Mouse (Mus musculus) leukemia stem cell, adult 10-12 weeks (primary cell): ENCODE data around the gene Plekha7. TPM values are rescaled to one million over a fixed set of nuclear protein-coding genes. Genes with fewer than 3 reads are reported as not detected.

Experiments
- polyA plus RNA-seq: library from polyadenylated mRNA; stranded (reverse); fragments of >175 nt; gene quantifications from 2 replicates; pipeline ENCODE4 v1.2.3, GENCODE M21; 2012; ENCODE audit warnings: low replicate concordance

Plekha7 gene
- polyA plus RNA-seq: 2.3 and 3.9 TPM in 2 replicates

DNA sequence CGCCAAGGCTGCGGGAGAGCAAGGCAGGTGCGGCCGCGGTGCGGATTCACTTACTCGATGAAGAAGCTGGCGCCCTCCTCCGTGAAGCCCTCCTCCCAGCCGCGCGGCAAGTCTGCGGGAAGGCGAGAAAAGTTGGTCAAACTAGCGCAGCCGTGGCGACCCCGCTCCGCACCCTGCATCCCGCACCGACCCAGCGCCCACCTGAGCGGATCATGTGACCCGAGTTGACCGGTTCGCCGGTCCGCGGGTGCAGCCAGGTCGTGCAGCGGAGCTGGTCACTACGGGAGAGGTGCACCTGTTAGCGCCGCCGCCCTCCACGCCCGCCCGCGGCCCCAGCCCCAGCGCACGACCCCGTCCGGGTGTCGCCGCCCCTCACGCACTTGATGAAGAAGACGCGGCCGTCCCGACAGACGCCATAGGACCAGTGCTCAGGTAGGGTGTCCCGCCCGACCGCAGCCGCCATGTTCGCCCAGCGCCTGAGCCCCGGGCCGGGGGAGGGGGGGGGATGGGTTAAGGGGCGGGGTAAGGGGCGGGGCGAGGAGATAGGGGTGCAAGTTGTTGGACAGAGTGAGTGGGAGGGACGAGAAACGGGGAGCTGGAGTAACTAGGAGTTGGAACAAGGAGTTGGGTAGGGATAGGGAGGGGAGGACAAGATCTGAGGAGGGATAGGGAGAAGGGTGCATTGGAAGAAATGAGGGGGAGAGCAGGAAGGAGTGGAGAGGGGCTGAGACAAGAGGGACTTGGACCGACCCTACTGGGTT is at the start of gene Plekha7:
TSS of gene Plekha7 (minus strand) at position 506 of the 761 bp plus-strand sequence.

DNA sequence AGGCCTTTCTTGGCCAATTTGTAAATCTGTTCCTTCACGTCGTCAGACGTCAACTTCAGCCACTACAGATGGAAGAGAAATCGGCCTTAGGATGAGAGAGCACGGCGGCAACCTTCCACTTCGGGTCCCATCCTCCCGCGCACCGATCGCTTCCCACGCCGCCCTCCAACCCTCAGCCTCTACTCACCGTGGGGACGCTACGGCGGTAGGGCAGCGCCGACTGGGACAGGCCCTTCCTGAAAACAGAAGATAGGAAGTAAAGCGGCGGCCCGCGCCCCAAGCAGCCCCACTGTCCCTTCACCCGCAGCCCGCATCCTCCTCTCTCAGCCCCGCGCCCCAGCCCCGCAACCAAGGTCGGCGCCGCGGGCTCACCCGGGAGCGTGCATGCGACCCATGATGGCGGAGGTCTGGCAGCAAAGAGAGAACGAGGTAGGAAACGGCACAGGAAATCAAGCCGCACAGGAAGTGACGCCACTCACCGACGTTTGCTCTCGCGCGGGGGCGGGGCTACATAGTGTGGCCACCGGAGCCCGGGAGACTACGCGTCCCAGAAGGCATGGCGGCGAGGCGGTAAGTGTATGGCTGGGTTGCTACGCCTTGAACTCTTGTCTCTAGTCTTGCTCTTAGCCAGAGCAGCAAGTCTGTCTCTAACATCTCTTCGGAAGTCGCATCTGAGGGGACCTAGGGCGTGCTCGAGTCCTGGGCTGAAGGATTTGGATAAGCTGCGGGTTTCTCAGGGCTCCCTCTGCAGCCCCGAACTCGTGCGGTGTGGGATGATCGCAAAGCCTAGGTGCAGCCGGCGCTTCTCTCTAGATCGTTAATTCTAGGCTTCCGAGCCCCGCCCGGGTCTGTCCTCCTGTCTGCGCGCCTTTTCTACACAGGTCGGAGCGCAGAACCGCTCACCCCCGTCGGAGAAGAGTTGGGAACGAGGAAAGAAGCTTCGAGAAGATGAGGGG is 25.8 kb upstream of the Plekha7 start, which contains the start of gene Rps13:
TSS of gene Rps13 (minus strand) at position 483 of the 956 bp plus-strand sequence.

DNA sequence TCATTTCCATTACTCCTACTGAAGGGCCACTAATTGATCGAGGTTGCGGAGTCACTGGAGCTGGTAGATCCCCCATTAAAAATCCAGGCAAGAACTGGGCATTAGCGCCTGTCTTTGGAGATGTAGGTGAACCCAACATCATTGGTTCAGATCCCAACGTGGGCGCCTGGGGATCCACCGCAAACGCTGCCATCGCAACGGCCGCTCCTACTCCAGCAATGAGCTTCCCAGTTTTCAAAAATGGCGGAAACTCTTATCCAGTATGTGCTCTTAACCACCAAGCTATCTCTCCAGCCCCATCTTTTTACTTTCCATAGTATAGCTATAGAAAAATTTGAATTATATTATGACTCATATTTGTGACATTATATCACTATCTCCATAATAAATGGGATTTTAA is 223.8 kb downstream of the Plekha7 start, which contains the start of gene Gm4353:
TSS of gene Gm4353 (minus strand) at position 270 of the 400 bp plus-strand sequence.

Other genes with a start within 250 kb of the Plekha7 start
- gene Gm4353, start 223.7 kb downstream of the Plekha7 start, polyA plus RNA-seq: 0.24 and 3.8 TPM in 2 replicates
- 773 and 3,974 TPM in 2 replicates for gene Rps13, start 25.8 kb upstream of the Plekha7 start, polyA plus RNA-seq
- 0.08 and 0.34 TPM in 2 replicates for gene Pik3c2a, start 135.1 kb upstream of the Plekha7 start, polyA plus RNA-seq
- gene Nucb2, start 196.0 kb upstream of the Plekha7 start, polyA plus RNA-seq: 0.94 and 1.4 TPM in 2 replicates